In the genomic region with DNA sequence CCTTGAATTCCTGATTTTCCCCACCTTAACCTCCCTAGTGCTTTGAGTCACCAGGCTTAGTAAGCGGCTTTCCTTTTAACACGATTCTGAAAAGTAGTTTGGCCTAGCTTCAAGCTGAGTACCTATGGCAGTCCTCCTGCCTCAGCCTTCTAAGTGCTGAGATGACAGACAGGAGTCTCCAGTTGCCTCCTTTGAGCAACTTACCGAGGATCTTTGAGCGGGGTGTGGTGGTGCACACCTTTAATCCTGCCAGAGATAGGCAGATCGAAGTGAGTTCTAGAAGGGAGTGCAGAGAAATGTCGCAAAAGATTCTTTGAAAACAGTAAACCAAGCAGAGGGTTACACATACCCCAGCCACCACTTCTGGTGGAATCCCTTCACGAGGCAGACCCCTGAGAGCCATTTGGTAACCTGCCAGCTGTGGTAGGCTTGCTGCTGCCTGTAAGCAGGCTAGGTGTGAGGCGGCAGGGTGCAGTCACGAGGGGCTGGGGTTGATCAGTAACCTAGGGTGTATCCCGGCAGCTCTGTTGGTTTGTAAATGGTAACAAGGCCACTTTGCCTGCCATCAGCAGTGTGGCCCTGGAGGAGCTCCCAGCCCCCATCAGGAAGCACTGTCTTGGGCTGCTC, we compare ENCODE assay signal across 8 mouse cellular contexts. TPM values are rescaled to one million over a fixed set of nuclear protein-coding genes. Genes with fewer than 3 reads are reported as not detected.
A peak's percentile ranks its signal among the peaks of the same experiment; 100 is the strongest.
DNase-seq lines count a peak whose midpoint lies in the region; ATAC-seq and TF ChIP-seq lines count a peak whose summit lies in the region.

No protein-coding gene starts in this region.

- ATAC-seq in cerebellum, adult (ENCODE audit: insufficient number of reproducible peaks, low FRiP score, low TSS enrichment) = no peak
- ATAC-seq in G1E (ENCODE audit: extremely low read depth, insufficient number of reproducible peaks, low FRiP score, poor library complexity, severe bottlenecking) = no peak
- ATAC-seq in erythroblast, adult 5-6 weeks (replicated peaks; ENCODE audit: low FRiP score, poor library complexity, severe bottlenecking) = 0 out of 2 replicates have a peak, but pooled peaks have one; percentile 15
- ATAC-seq in lung, postnatal 0 days = no peak
- ATAC-seq in activated CD4-positive, CD25-positive, alpha-beta regulatory T cell, adult 4 months = no peak
- no peak for ATAC-seq in monocyte, adult 5-6 weeks (replicated peaks; ENCODE audit: insufficient number of reproducible peaks, low FRiP score, low TSS enrichment, poor library complexity, severe bottlenecking)

- H3K4me3 ChIP-seq in cerebellum, adult 2 months (replicated peaks; ENCODE audit: insufficient read depth, low read depth, low read length) = peak overlapping the region; percentile 79
- peak overlapping the region; percentile 93 for H3K4me3 ChIP-seq in G1E (ENCODE audit: low read depth, low read length)
- H3K4me3 ChIP-seq in kidney, adult 2 months (ENCODE audit: insufficient read depth, low read depth, low read length) = peak overlapping the region; percentile 78
- peak overlapping the region; percentile 71 for H3K4me3 ChIP-seq in lung, postnatal 0 days (ENCODE audit: low read depth, low read length)

- DNase-seq in cerebellum, adult 2 months = peak in 1 of 2 experiments; percentile 51
- DNase-seq in G1E (ENCODE audit: low spot score) = no peak
- peak; percentile 96 for DNase-seq in kidney, adult 2 months
- peak; percentile 63 for DNase-seq in lung, postnatal 0 days (ENCODE audit: low spot score)

- H3K27ac ChIP-seq in cerebellum, adult 2 months (ENCODE audit: insufficient read depth, low read length) = no peak overlapping the region; the same call in 1 of the 2 replicates
- H3K27ac ChIP-seq in kidney, adult 2 months (ENCODE audit: insufficient read depth, low read depth, low read length) = peak overlapping the region; percentile 97
- H3K27ac ChIP-seq in lung, postnatal 0 days (ENCODE audit: low read length) = peak overlapping the region; percentile 99

- peaks cover 47% of the 10 kb centered on the region for H3K4me1 ChIP-seq in cerebellum, adult 2 months (ENCODE audit: control insufficient read depth, insufficient read depth, low read length)
- H3K4me1 ChIP-seq in G1E (ENCODE audit: insufficient read depth, low read depth, low read length) = peaks cover 81% of the 10 kb centered on the region
- H3K4me1 ChIP-seq in kidney, adult 2 months (ENCODE audit: control insufficient read depth, insufficient read depth, low read length) = peaks cover 65% of the 10 kb centered on the region
- peaks cover 48% of the 10 kb centered on the region for H3K4me1 ChIP-seq in lung, postnatal 0 days (ENCODE audit: insufficient read depth, low read depth, low read length)

- H3K4me2 ChIP-seq in lung, postnatal 0 days (replicated peaks; ENCODE audit: low read depth, low read length) = peak overlapping the region; percentile 89

- no peak for TF ChIP-seq EP300 in lung, postnatal 0 days (IDR thresholded peaks at IDR 0.05)

- peak overlapping the region; percentile 78 for H3K9ac ChIP-seq in lung, postnatal 0 days (replicated peaks; ENCODE audit: low read depth)

- TF ChIP-seq CTCF in cerebellum, adult 2 months (IDR thresholded peaks at IDR 0.05; ENCODE audit: borderline replicate concordance, insufficient read depth, low read depth, low read length) = no peak
- no peak for TF ChIP-seq CTCF in G1E (IDR thresholded peaks at IDR 0.05; ENCODE audit: low read depth, low read length)
- no peak for TF ChIP-seq CTCF in kidney, adult 2 months (conservative IDR thresholded peaks at IDR 0.05; ENCODE audit: insufficient read depth, insufficient read length, low read depth, low read length)
- no peak for TF ChIP-seq CTCF in lung, postnatal 0 days (IDR thresholded peaks at IDR 0.05)

- H3K27me3 ChIP-seq in cerebellum, adult 2 months (ENCODE audit: control insufficient read depth, insufficient read depth, low read length) = no peaks in the 10 kb centered on the region
- no peaks in the 10 kb centered on the region for H3K27me3 ChIP-seq in G1E (ENCODE audit: insufficient read depth, low read length)
- H3K27me3 ChIP-seq in kidney, adult 2 months (replicated peaks; ENCODE audit: control insufficient read depth, insufficient read depth, low read length) = no peaks in the 10 kb centered on the region
- H3K27me3 ChIP-seq in lung, postnatal 0 days (replicated peaks; ENCODE audit: insufficient read depth, low read length) = no peaks in the 10 kb centered on the region

- 1% methylated on average over 10 of the region's 10 CpGs for WGBS in cerebellum, adult 2 months
- WGBS in kidney, adult 2 months = 0% methylated on average over 10 of the region's 10 CpGs
- under 1% methylated on average over 10 of the region's 10 CpGs for WGBS in lung, postnatal 0 days

- no peak for TF ChIP-seq POLR2A in cerebellum, adult 2 months (IDR thresholded peaks at IDR 0.05; ENCODE audit: borderline replicate concordance, insufficient read depth, low read length)
- no peak for TF ChIP-seq POLR2A in kidney, adult 2 months (IDR thresholded peaks at IDR 0.05; ENCODE audit: low read depth, low read length)

- H3K9me3 ChIP-seq in G1E (replicated peaks) = no peaks in the 10 kb centered on the region
- no peaks in the 10 kb centered on the region for H3K9me3 ChIP-seq in lung, postnatal 0 days (ENCODE audit: low read length)

- peaks cover 66% of the 10 kb centered on the region for H3K36me3 ChIP-seq in G1E (replicated peaks)
- peaks cover 13% of the 10 kb centered on the region for H3K36me3 ChIP-seq in kidney, adult 2 months (ENCODE audit: control insufficient read depth, insufficient read depth, low read length)
- H3K36me3 ChIP-seq in lung, postnatal 0 days (ENCODE audit: insufficient read depth, low read length) = peaks cover 15% of the 10 kb centered on the region; the same call in 1 of the 2 replicates

RNA-seq across cellular contexts. Expression of a gene that starts 1.4 kb away (rescaled TPM):
- polyA plus RNA-seq in cerebellum, adult 2 months (2012; rRNA removed) = 64.2 and 68.6 TPM in 2 replicates
- total RNA-seq in G1E (2014; fragmentation: Nextera tagmentation) = 333 and 387 TPM in 2 replicates
- total RNA-seq in G1E (2017) = 168 and 190 TPM in 2 replicates
- 1,117 and 1,292 TPM in 2 replicates for polyA plus RNA-seq in G1E (2012)
- 45.2 and 66.7 TPM in 2 replicates for total RNA-seq in erythroblast, adult 5-6 weeks (2015; ENCODE audit: low replicate concordance)
- total RNA-seq in erythroblast, adult 5-6 weeks (2017; ENCODE audit: low replicate concordance) = 38.2 and 53.2 TPM in 2 replicates
- polyA plus RNA-seq in kidney, adult 2 months (2012; rRNA removed) = 184 and 198 TPM in 2 replicates
- polyA plus RNA-seq in lung, postnatal 0 days (2015; fragmentation: Nextera tagmentation; extraction: Ambion mirVana) = 107 and 109 TPM in 2 replicates
- 100 to 1,000 TPM in 1 of 2 experiments, 10 to 100 TPM in 1; 94.0 to 159 TPM for polyA plus RNA-seq in activated CD4-positive, CD25-positive, alpha-beta regulatory T cell, adult 4 months (2017; shearing (Covaris generic))
- 55.7 to 124 TPM (median 78.8 TPM) in 3 replicates for total RNA-seq in monocyte, adult 5-6 weeks (2017)

RNA-seq across cellular contexts. Expression of a gene that starts 18.6 kb away (rescaled TPM):
- 2.4 and 2.5 TPM in 2 replicates for polyA plus RNA-seq in cerebellum, adult 2 months (2012; rRNA removed)
- total RNA-seq in G1E (2014; fragmentation: Nextera tagmentation) (not detected in 2 replicates), G1E (2017) (0.49 TPM in 1 of 2 replicates, not detected in the other)
- 2.0 and 2.1 TPM in 2 replicates for polyA plus RNA-seq in G1E (2012)
- total RNA-seq in erythroblast, adult 5-6 weeks (2015; ENCODE audit: low replicate concordance) = 420 and 449 TPM in 2 replicates
- total RNA-seq in erythroblast, adult 5-6 weeks (2017; ENCODE audit: low replicate concordance) = 114 and 118 TPM in 2 replicates
- polyA plus RNA-seq in kidney, adult 2 months (2012; rRNA removed) = 0.67 and 0.99 TPM in 2 replicates
- 2.2 and 2.4 TPM in 2 replicates for polyA plus RNA-seq in lung, postnatal 0 days (2015; fragmentation: Nextera tagmentation; extraction: Ambion mirVana)
- not detected for polyA plus RNA-seq in activated CD4-positive, CD25-positive, alpha-beta regulatory T cell, adult 4 months (2017; shearing (Covaris generic))
- not detected in 3 replicates for total RNA-seq in monocyte, adult 5-6 weeks (2017)

RNA-seq across cellular contexts. Expression of a gene that starts 18.8 kb away (rescaled TPM):
- 46.0 and 49.3 TPM in 2 replicates for polyA plus RNA-seq in cerebellum, adult 2 months (2012; rRNA removed)
- not detected in 2 replicates for total RNA-seq in G1E (2014; fragmentation: Nextera tagmentation)
- 0.06 and 0.82 TPM in 2 replicates for total RNA-seq in G1E (2017)
- polyA plus RNA-seq in G1E (2012) = 0.13 and 0.20 TPM in 2 replicates
- 2.1 and 3.1 TPM in 2 replicates for total RNA-seq in erythroblast, adult 5-6 weeks (2015; ENCODE audit: low replicate concordance)
- total RNA-seq in erythroblast, adult 5-6 weeks (2017; ENCODE audit: low replicate concordance) = 4.9 and 6.8 TPM in 2 replicates
- polyA plus RNA-seq in kidney, adult 2 months (2012; rRNA removed) = 2.7 and 3.2 TPM in 2 replicates
- 3.9 and 4.8 TPM in 2 replicates for polyA plus RNA-seq in lung, postnatal 0 days (2015; fragmentation: Nextera tagmentation; extraction: Ambion mirVana)
- 1 to 10 TPM; 1.6 to 2.1 TPM for polyA plus RNA-seq in activated CD4-positive, CD25-positive, alpha-beta regulatory T cell, adult 4 months (2017; shearing (Covaris generic))
- 0.95 TPM in 1 of 3 replicates, not detected in the others for total RNA-seq in monocyte, adult 5-6 weeks (2017)

RNA-seq across cellular contexts. Expression of a gene that starts 30.4 kb away (rescaled TPM):
- 0.15 TPM in 1 of 2 replicates, not detected in the other for polyA plus RNA-seq in cerebellum, adult 2 months (2012; rRNA removed)
- total RNA-seq in G1E (2014; fragmentation: Nextera tagmentation) (not detected in 2 replicates), G1E (2017) (0.23 TPM in 1 of 2 replicates, not detected in the other)
- polyA plus RNA-seq in G1E (2012) = 0.72 and 1.1 TPM in 2 replicates
- total RNA-seq in erythroblast, adult 5-6 weeks (2015; ENCODE audit: low replicate concordance) = 996 and 1,031 TPM in 2 replicates
- 253 and 405 TPM in 2 replicates for total RNA-seq in erythroblast, adult 5-6 weeks (2017; ENCODE audit: low replicate concordance)
- 0.10 TPM in 1 of 2 replicates, not detected in the other for polyA plus RNA-seq in kidney, adult 2 months (2012; rRNA removed)
- 0.92 TPM in 1 of 2 replicates, not detected in the other for polyA plus RNA-seq in lung, postnatal 0 days (2015; fragmentation: Nextera tagmentation; extraction: Ambion mirVana)
- not detected for polyA plus RNA-seq in activated CD4-positive, CD25-positive, alpha-beta regulatory T cell, adult 4 months (2017; shearing (Covaris generic))
- total RNA-seq in monocyte, adult 5-6 weeks (2017) = not detected in 3 replicates

RNA-seq across cellular contexts. Expression of a gene that starts 34.9 kb away (rescaled TPM):
- polyA plus RNA-seq in cerebellum, adult 2 months (2012; rRNA removed) = 0.29 and 0.41 TPM in 2 replicates
- not detected in 2 replicates for total RNA-seq in G1E (2014; fragmentation: Nextera tagmentation)
- total RNA-seq in G1E (2017) = 0.33 TPM in 1 of 2 replicates, not detected in the other
- polyA plus RNA-seq in G1E (2012) = not detected in 2 replicates
- not detected in 2 replicates for total RNA-seq in erythroblast, adult 5-6 weeks (2015; ENCODE audit: low replicate concordance)
- total RNA-seq in erythroblast, adult 5-6 weeks (2017; ENCODE audit: low replicate concordance) = not detected in 2 replicates
- polyA plus RNA-seq in kidney, adult 2 months (2012; rRNA removed) = 17.9 and 19.9 TPM in 2 replicates
- polyA plus RNA-seq in lung, postnatal 0 days (2015; fragmentation: Nextera tagmentation; extraction: Ambion mirVana) = 10.5 and 10.6 TPM in 2 replicates
- polyA plus RNA-seq in activated CD4-positive, CD25-positive, alpha-beta regulatory T cell, adult 4 months (2017; shearing (Covaris generic)) = not detected
- not detected in 3 replicates for total RNA-seq in monocyte, adult 5-6 weeks (2017)
